Mouse (Mus musculus): ENCODE results near the gene Spint2. TPM values are rescaled to one million over a fixed set of nuclear protein-coding genes. Genes with fewer than 3 reads are reported as not detected.
"Not testable (repeated sequence)": the region's sequence is repeated elsewhere in the genome, so short reads cannot be mapped to it uniquely, and the experiment has no call there.

Gene Spint2
- polyA plus RNA-seq, 1 experiment from 2014 or later, result 90.4 TPM

- no peaks in the 10 kb centered on the region; the same call in 1 of the 2 replicates for H3K27me3 ChIP-seq (replicated peaks)
- H3K4me2 ChIP-seq, result no peak overlapping the region
- no peak overlapping the region for H3K27ac ChIP-seq (ENCODE audit: poor library complexity, severe bottlenecking)
- peaks cover 8% of the 10 kb centered on the region for H3K36me3 ChIP-seq
- no peaks in the 10 kb centered on the region for H3K9me3 ChIP-seq (replicated peaks)
- H3K4me3 ChIP-seq, result no peak overlapping the region
- ATAC-seq (ENCODE audit: insufficient number of reproducible peaks, low FRiP score), result no peak
- H3K4me1 ChIP-seq (replicated peaks), result peaks cover 37% of the 10 kb centered on the region
- no peak overlapping the region for H3K9ac ChIP-seq
- WGBS, result 74% methylated on average over 3 of the region's 3 CpGs
These were observed 30.5 kb downstream of the Spint2 start for GRCm38 (mm10) chr7:29251166-29251565.

GRCm38 (mm10) chr7:29248261-29248841 is 33.4 kb downstream of the Spint2 start, which contains the start of gene 2200002D01Rik:
Gene 2200002D01Rik, minus strand, starts transcription at chr7:29248466.
- H3K36me3 ChIP-seq, result peaks cover 30% of the 10 kb centered on the region
- peak within 1 kb of the TSS; percentile 91 for H3K4me2 ChIP-seq
- H3K9me3 ChIP-seq (replicated peaks), result no peaks in the 10 kb centered on the region
- WGBS, result 8% methylated on average over 20 of the region's 20 CpGs
- peak within 1 kb of the TSS; percentile 47 for H3K4me3 ChIP-seq
- 0 out of 2 replicates have a peak within 1 kb of the TSS, but pooled peaks have one; percentile 2 for H3K27ac ChIP-seq (ENCODE audit: poor library complexity, severe bottlenecking)
- peak; percentile 27; the same call in 1 of the 2 replicates for ATAC-seq (ENCODE audit: insufficient number of reproducible peaks, low FRiP score)
- no peaks in the 10 kb centered on the region; the same call in 1 of the 2 replicates for H3K27me3 ChIP-seq (replicated peaks)
- H3K9ac ChIP-seq, result peak within 1 kb of the TSS; percentile 70
- peaks cover 27% of the 10 kb centered on the region for H3K4me1 ChIP-seq (replicated peaks)

DNA sequence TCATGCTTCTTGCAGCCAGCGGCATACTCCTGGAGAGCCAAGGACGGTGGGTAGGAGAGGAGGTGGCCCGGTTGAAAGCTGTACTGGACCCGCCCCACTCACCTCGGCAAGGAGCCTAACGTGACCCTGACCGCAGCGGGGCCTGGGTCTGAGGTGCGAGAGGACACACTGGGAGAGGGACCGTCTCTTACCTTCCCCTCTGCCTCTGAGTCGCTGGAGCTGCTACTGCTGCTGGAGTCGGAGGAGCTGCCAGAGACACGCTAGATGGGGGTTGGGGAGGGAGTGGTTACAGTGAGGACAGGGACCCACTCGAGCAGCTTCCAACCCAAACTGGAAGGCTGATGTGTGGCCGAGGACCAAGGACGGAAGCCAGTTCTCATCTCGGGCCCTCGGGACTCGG is 34.0 kb downstream of the Spint2 start:
- Histone ChIP-seq H3K4me2 (peak overlapping the region; percentile 91), H3K36me3 (peaks cover 30% of the 10 kb centered on the region), H3K9ac (peak overlapping the region; percentile 70), H3K4me3 (peak overlapping the region; percentile 47), H3K4me1 (replicated peaks) (peaks cover 22% of the 10 kb centered on the region), H3K27me3 (replicated peaks) (no peaks in the 10 kb centered on the region; the same call in 1 of the 2 replicates), H3K9me3 (replicated peaks) (no peaks in the 10 kb centered on the region), H3K27ac (ENCODE audit: poor library complexity, severe bottlenecking) (0 out of 2 replicates have a peak overlapping the region, but pooled peaks have one; percentile 2)
- 5% methylated on average over 19 of the region's 19 CpGs for WGBS
- ATAC-seq (ENCODE audit: insufficient number of reproducible peaks, low FRiP score), result 0 out of 2 replicates have a peak, but pooled peaks have one; percentile 8

- no peaks in the 10 kb centered on the region for H3K9me3 ChIP-seq (replicated peaks)
- H3K27ac ChIP-seq (ENCODE audit: poor library complexity, severe bottlenecking), result no peak overlapping the region
- H3K36me3 ChIP-seq, result peaks cover 30% of the 10 kb centered on the region
- H3K9ac ChIP-seq, result peak overlapping the region; percentile 70
- peak overlapping the region; percentile 91 for H3K4me2 ChIP-seq
- H3K4me1 ChIP-seq (replicated peaks), result peaks cover 22% of the 10 kb centered on the region
- no peak for ATAC-seq (ENCODE audit: insufficient number of reproducible peaks, low FRiP score)
- 24% methylated on average over 16 of the region's 16 CpGs for WGBS
- no peaks in the 10 kb centered on the region; the same call in 1 of the 2 replicates for H3K27me3 ChIP-seq (replicated peaks)
- H3K4me3 ChIP-seq, result peak overlapping the region; percentile 47
These were observed 34.4 kb downstream of the Spint2 start for GRCm38 (mm10) chr7:29247314-29247700.

DNA sequence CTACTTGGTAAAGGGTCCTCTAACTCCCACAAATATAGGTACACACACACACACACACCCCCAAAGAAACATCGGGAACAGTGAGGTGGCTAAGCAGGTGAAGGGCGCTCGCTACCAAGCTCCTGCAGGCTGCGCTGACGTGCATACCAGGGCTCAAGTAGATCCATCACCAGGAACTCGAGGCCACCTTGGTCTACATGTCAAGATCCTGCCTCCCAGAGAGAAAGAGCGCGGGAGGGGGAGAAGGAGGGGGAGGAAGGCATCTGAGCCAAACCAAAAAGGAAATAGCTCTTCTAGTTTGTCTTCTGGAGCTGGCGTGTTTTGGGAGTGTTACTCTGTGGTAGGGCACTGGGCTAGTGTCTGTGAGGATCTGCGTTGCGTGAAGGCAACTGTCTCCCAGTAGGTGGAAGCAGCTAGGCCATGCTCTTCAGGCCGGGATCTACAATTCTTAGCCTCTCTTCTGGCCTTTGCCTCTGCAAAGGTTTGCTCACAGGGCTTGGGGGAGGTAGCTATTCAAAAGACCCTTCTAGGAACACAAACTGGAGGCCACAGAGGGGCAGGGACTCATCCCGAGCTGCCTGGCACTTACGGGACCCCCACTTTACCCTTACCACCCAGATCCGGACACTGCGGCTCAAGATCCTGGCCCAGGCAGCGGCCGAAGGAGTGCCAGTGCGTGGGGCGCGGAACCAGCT is 34.9 kb downstream of the Spint2 start:
- Histone ChIP-seq H3K4me2 (peak overlapping the region; percentile 91; the same call in 1 of the 2 replicates), H3K27ac (ENCODE audit: poor library complexity, severe bottlenecking) (no peak overlapping the region), H3K36me3 (peaks cover 30% of the 10 kb centered on the region), H3K9me3 (replicated peaks) (no peaks in the 10 kb centered on the region), H3K27me3 (replicated peaks) (no peaks in the 10 kb centered on the region; the same call in 1 of the 2 replicates), H3K4me3 (no peak overlapping the region), H3K4me1 (replicated peaks) (peaks cover 22% of the 10 kb centered on the region), H3K9ac (0 out of 2 replicates have a peak overlapping the region, but pooled peaks have one; percentile 70)
- 80% methylated on average over 21 of the region's 21 CpGs for WGBS
- no peak for ATAC-seq (ENCODE audit: insufficient number of reproducible peaks, low FRiP score)

- no peaks in the 10 kb centered on the region; the same call in 1 of the 2 replicates for H3K27me3 ChIP-seq (replicated peaks)
- peaks cover 33% of the 10 kb centered on the region for H3K36me3 ChIP-seq
- WGBS, result 84% methylated on average over 5 of the region's 5 CpGs
- H3K4me3 ChIP-seq, result no peak overlapping the region
- H3K27ac ChIP-seq (ENCODE audit: poor library complexity, severe bottlenecking), result no peak overlapping the region
- no peak for ATAC-seq (ENCODE audit: insufficient number of reproducible peaks, low FRiP score)
- H3K4me1 ChIP-seq (replicated peaks), result peaks cover 22% of the 10 kb centered on the region
- no peaks in the 10 kb centered on the region for H3K9me3 ChIP-seq (replicated peaks)
- no peak overlapping the region for H3K4me2 ChIP-seq
- no peak overlapping the region for H3K9ac ChIP-seq
These were observed 35.7 kb downstream of the Spint2 start for GRCm38 (mm10) chr7:29246015-29246414.

GRCm38 (mm10) chr7:29244732-29245416 is 36.8 kb downstream of the Spint2 start:
- Histone ChIP-seq H3K4me2 (no peak overlapping the region), H3K9ac (no peak overlapping the region), H3K9me3 (replicated peaks) (no peaks in the 10 kb centered on the region), H3K4me3 (no peak overlapping the region), H3K27me3 (replicated peaks) (no peaks in the 10 kb centered on the region; the same call in 1 of the 2 replicates), H3K27ac (ENCODE audit: poor library complexity, severe bottlenecking) (no peak overlapping the region), H3K36me3 (peaks cover 33% of the 10 kb centered on the region), H3K4me1 (replicated peaks) (peaks cover 22% of the 10 kb centered on the region)
- WGBS, result 82% methylated on average over 7 of the region's 7 CpGs
- no peak for ATAC-seq (ENCODE audit: insufficient number of reproducible peaks, low FRiP score)

GRCm38 (mm10) chr7:29238019-29238967 is 43.4 kb downstream of the Spint2 start, which contains the start of gene Yif1b:
Gene Yif1b, plus strand, starts transcription at chr7:29238329.
- H3K9me3 ChIP-seq (replicated peaks), result no peaks in the 10 kb centered on the region
- peaks cover 20% of the 10 kb centered on the region for H3K4me1 ChIP-seq (replicated peaks)
- H3K4me2 ChIP-seq, result peak within 1 kb of the TSS; percentile 82
- under 1% methylated on average over 60 of the region's 60 CpGs for WGBS
- H3K27me3 ChIP-seq (replicated peaks), result no peaks in the 10 kb centered on the region; the same call in 1 of the 2 replicates
- H3K27ac ChIP-seq (ENCODE audit: poor library complexity, severe bottlenecking), result peak within 1 kb of the TSS; percentile 88
- ATAC-seq (ENCODE audit: insufficient number of reproducible peaks, low FRiP score), result peak; percentile 97
- H3K36me3 ChIP-seq, result 0 out of 2 replicates have a peak, but pooled peaks cover 3% of the 10 kb centered on the region
- peak within 1 kb of the TSS; percentile 72 for H3K9ac ChIP-seq
- H3K4me3 ChIP-seq, result peak within 1 kb of the TSS; percentile 67

DNA sequence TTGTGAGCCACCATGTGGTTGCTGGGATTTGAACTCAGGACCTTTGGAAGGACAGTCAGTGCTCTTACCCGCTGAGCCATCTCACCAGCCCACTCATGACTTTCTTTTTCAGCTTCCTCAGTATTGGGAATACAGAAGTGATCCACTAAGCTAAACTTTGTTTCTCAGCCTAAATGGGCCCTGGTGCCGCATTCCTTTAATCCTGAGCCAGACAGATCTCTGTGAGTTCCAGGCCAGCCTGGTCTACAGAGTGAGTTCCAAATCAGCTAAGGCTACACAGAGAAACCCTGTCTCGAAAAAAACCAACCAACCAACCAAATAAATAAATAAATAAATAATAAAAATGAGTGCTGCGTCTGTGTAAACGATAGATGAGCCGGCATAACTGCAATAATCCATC is 44.1 kb downstream of the Spint2 start:
- peak overlapping the region; percentile 88 for H3K27ac ChIP-seq (ENCODE audit: poor library complexity, severe bottlenecking)
- H3K4me2 ChIP-seq, result peak overlapping the region; percentile 65
- ATAC-seq (ENCODE audit: insufficient number of reproducible peaks, low FRiP score); H3K27me3 ChIP-seq (replicated peaks); H3K9me3 ChIP-seq (replicated peaks); H3K36me3 ChIP-seq: not testable (repeated sequence)
- peak overlapping the region; percentile 67 for H3K4me3 ChIP-seq
- peaks cover 20% of the 10 kb centered on the region for H3K4me1 ChIP-seq (replicated peaks)
- 0 out of 2 replicates have a peak overlapping the region, but pooled peaks have one; percentile 52 for H3K9ac ChIP-seq
- WGBS, result 27% methylated on average over 6 of the region's 6 CpGs

DNA sequence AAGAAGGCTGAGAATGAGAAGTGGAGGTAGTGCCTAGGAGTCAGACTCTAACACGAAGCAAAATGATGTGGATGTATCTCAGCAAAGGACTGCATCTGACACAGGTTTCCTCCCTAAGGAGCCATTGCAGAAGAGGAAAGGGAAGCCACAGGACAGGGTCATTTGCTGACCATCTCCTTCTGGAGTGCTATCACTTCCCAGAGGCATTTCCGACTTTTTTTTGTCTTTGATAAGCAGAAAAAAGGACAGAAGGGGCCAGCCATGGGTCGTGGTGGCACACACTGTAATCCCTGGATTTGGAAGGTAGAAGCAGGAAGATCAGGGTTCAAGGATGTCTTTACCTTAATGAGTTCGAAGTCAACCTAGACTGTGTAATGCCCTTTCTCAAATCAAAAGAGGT is 45.1 kb downstream of the Spint2 start:
- peaks cover 10% of the 10 kb centered on the region for H3K27me3 ChIP-seq (replicated peaks)
- no peak overlapping the region for H3K9ac ChIP-seq
- 0 out of 2 replicates have a peak, but pooled peaks cover 3% of the 10 kb centered on the region for H3K36me3 ChIP-seq
- 67% methylated on average over 4 of the region's 4 CpGs for WGBS
- H3K4me3 ChIP-seq, result no peak overlapping the region
- no peaks in the 10 kb centered on the region for H3K9me3 ChIP-seq (replicated peaks)
- H3K4me1 ChIP-seq (replicated peaks), result peaks cover 20% of the 10 kb centered on the region
- no peak overlapping the region for H3K4me2 ChIP-seq
- no peak for ATAC-seq (ENCODE audit: insufficient number of reproducible peaks, low FRiP score)
- H3K27ac ChIP-seq (ENCODE audit: poor library complexity, severe bottlenecking), result no peak overlapping the region

Measured in heart, embryonic 12.5 days (tissue).